Mouse (Mus musculus): ENCODE results near the gene Fam166b.

GRCm38 (mm10) chr4:43394345-43394891 lies 34.5 kb downstream of the Fam166b start:
- TF ChIP-seq ZNF384 (IDR thresholded peaks at IDR 0.05; ENCODE audit: low read depth, low read length) (no peak), CHD2 (IDR thresholded peaks at IDR 0.05; ENCODE audit: low read depth, low read length) (no peak)
